Mouse (Mus musculus) liver, embryonic 14.5 days (tissue): Measurements from ENCODE around the gene Myrfl. TPM values are rescaled to one million over a fixed set of nuclear protein-coding genes. Genes with fewer than 3 reads are reported as not detected.

Source experiments
- ATAC-seq: fragments of 200-750 bp; cut with Nextera tagmentation; 2 replicates; pipeline ENCODE4 v1.8.0; 2017; ENCODE audit warnings: moderate number of reproducible peaks, mild to moderate bottlenecking, moderate library complexity; ENCODE audit not compliant: insufficient read depth
- DNase-seq, 3 experiments: peaks; one replicate each; pipeline ENCODE4 v3.0.0-alpha.2; 2012 to 2013; ENCODE audit warnings: low read depth in 3 of 3, low spot score in 3 of 3
- H3K27ac ChIP-seq: fragments of 300-500 bp; sonication (generic); 2 replicates; pipeline ENCODE4 v1.5.1; 2014; ENCODE audit warnings: moderate library complexity, mild to moderate bottlenecking, control low read depth, inconsistent platforms
- H3K27me3 ChIP-seq: fragments of 300-500 bp; sonication (generic); 2 replicates; pipeline ENCODE4 v1.6.1; 2014; ENCODE audit warnings: mild to moderate bottlenecking, low read length, moderate library complexity; ENCODE audit not compliant: control insufficient read depth, insufficient read depth
- H3K36me3 ChIP-seq: fragments of 300-500 bp; sonication (generic); replicated peaks from 2 replicates; pipeline ENCODE4 v1.6.1; 2014; ENCODE audit warnings: low read depth; ENCODE audit not compliant: control insufficient read depth, insufficient read depth
- H3K4me1 ChIP-seq, 2 experiments: fragments of 200-500 bp in 1 of 2; fragments of 300-500 bp in 1 of 2; sonication (generic) in 1 of 2; replicated peaks; 2 replicates each; pipeline ENCODE4 v1.6.1; 2012 to 2014; ENCODE audit warnings: antibody characterized with exemption in 1 of 2, inconsistent platforms in 1 of 2, low read length in 1 of 2; ENCODE audit not compliant: control insufficient read depth in 2 of 2, insufficient read depth in 2 of 2
- H3K4me2 ChIP-seq: fragments of 300-500 bp; sonication (generic); 2 replicates; pipeline ENCODE4 v1.6.1; 2014; ENCODE audit warnings: low read depth, mild to moderate bottlenecking, control low read depth, moderate library complexity
- H3K4me3 ChIP-seq, 2 experiments: fragments of 200-500 bp in 1 of 2; fragments of 300-500 bp in 1 of 2; sonication (generic) in 1 of 2; 2 replicates each; pipeline ENCODE4 v1.5.1; 2012 to 2014; ENCODE audit warnings: low read depth in 2 of 2, low read length in 2 of 2, mild to moderate bottlenecking in 2 of 2, control low read depth in 1 of 2, inconsistent platforms in 1 of 2, moderate library complexity in 1 of 2; ENCODE audit not compliant: insufficient read depth in 1 of 2
- H3K9ac ChIP-seq: fragments of 300-500 bp; sonication (generic); replicated peaks from 2 replicates; pipeline ENCODE4 v1.6.1; 2014; ENCODE audit warnings: mild to moderate bottlenecking, control low read depth, moderate library complexity
- H3K9me3 ChIP-seq: fragments of 300-500 bp; sonication (generic); 2 replicates; pipeline ENCODE4 v1.6.1; 2016; ENCODE audit warnings: low read length, mixed read lengths; ENCODE audit not compliant: control insufficient read depth
- CTCF ChIP-seq: IDR thresholded peaks from 2 replicates; pipeline ENCODE4 v1.5.1; 2016; ENCODE audit warnings: antibody characterized with exemption, low read depth, control low read depth
- EP300 ChIP-seq: IDR thresholded peaks from 2 replicates; pipeline ENCODE4 v1.6.1; 2016; ENCODE audit warnings: antibody characterized with exemption, low read depth
- WGBS: fragments of 180-500 bp; shearing (Covaris S2); extraction: QIAGEN DNeasy Blood & Tissue Kit; methylation state at CpG from one replicate; pipeline ENCODE4 v1.1.7; 2014; ENCODE audit not compliant: insufficient replicate concordance; 5-methylcytosine and 5-hydroxymethylcytosine counted together
- polyA plus RNA-seq, 2 experiments: library from polyadenylated mRNA; depleted of rRNA in 1 of 2; stranded (reverse) in 1 of 2; unstranded in 1 of 2; fragments of >200 nt; fragmentation: Nextera tagmentation in 1 of 2; extraction: Ambion mirVana in 1 of 2; gene quantifications; 2 replicates each; pipeline versions ENCODE4 v1.2.1 to v1.2.3; 2012 to 2014

Myrfl gene
- polyA plus RNA-seq, 2 experiments: not detected

DNA sequence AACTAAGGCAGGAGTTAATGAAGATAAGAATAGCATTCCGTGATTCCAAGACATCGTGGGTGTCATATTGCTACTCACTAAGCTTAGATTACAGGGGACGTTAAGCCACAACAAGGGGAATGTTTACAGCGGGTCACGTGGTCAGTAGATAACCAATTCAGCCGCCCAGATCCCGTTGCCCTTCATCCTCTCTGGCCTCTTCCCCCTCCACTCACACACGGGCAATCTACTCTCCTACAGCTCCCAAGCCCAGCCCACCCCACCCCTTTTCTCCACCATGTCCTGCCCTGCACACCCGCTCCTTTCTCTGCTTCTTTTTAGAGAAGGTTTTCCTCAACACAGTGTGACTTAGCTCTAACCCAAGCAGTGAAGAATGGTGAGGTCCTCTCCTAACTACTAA, 87.3 kb downstream of the Myrfl start:
- no peak for TF ChIP-seq CTCF
- TF ChIP-seq EP300: no peak
- Histone ChIP-seq H3K36me3 (no peaks in the 10 kb centered on the region), H3K4me3 (no peak overlapping the region), H3K9ac (no peak overlapping the region), H3K27me3 (no peaks in the 10 kb centered on the region), H3K4me1 (no peaks in the 10 kb centered on the region), H3K27ac (no peak overlapping the region), H3K4me2 (no peak overlapping the region), H3K9me3 (no peaks in the 10 kb centered on the region)
- DNase-seq: no peak
- no peak for ATAC-seq
- 49% methylated on average over 9 of the region's 9 CpGs for WGBS

DNA sequence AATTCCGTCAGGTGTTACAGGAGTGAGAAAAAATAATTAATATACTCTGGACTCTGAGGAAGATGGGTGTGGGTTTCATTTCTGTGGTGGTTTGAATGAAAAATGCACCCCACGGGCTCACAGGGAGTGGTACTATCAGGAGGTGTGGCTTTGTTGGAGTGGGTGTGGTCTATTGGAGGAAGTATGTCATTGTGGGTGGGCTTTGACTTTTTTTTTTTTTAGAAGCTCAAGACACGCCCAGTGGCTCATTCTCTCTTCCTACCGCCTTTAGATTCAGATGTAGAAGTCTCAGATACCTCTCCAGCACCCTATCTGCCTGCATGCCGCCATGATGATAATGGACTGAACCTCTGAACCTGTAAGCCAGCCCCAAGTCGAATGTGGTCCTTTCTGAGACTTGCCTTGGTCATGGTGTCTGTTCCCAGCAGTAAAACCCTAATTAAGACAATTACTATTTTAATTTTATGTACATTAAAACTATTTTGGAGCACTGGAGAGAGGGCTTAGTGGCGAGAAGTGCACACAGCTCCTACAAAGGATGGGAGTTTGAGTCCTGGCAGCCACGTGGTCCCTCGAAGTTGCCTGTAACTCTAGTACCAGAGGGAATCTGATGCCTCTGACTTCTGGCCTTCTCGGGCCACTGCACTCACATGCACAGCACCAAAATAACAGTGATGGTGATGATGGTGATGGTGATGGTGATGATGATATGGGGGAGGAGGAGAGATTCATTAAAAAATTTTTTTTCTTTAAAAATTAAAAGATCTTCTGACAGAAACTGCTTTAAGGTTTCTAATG, 88.0 kb downstream of the Myrfl start:
- no peak overlapping the region for H3K4me2 ChIP-seq
- TF ChIP-seq EP300 (no peak), CTCF (no peak)
- ATAC-seq (no peak), DNase-seq (no peak)
- H3K36me3 ChIP-seq: no peaks in the 10 kb centered on the region
- H3K27me3 ChIP-seq: no peaks in the 10 kb centered on the region
- no peak overlapping the region for H3K4me3 ChIP-seq
- no peak overlapping the region for H3K9ac ChIP-seq
- no peaks in the 10 kb centered on the region for H3K4me1 ChIP-seq
- no peaks in the 10 kb centered on the region for H3K9me3 ChIP-seq
- no peak overlapping the region for H3K27ac ChIP-seq
- WGBS: 62% methylated on average over 10 of the region's 10 CpGs

DNA sequence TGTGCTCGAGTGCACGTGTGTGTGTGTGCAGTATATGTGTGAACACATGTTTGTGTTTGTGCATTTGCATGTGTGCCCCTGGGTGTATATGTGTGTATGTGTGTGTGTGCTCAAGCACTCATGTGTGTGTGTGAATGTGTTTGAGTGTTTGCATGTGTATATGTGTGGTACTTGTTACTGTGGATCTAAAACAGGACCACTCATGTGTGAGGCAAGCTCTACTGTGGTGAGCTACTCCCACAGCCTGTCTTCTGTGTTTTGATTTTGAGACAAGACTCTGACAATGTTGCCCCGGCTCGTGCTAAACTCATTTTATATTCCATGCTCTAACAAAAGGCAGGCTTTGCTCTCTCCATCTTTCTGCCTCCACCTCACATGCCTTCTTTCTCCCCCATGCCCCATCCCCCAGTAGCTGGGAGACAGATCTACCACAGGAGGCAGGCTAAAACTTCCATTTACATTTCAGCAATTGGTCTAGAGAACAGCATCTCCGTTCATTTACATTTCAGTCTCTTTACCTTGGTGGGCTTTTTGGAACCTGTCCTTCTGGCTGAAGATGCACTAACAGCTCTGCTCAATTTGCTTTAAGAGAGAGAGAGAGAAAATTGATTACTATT, 94.4 kb downstream of the Myrfl start:
- Histone ChIP-seq H3K27ac (no peak overlapping the region), H3K4me2 (no peak overlapping the region), H3K4me1 (no peaks in the 10 kb centered on the region), H3K9me3 (no peaks in the 10 kb centered on the region), H3K27me3 (no peaks in the 10 kb centered on the region), H3K4me3 (no peak overlapping the region), H3K9ac (no peak overlapping the region), H3K36me3 (no peaks in the 10 kb centered on the region)
- DNase-seq (no peak), ATAC-seq (no peak)
- 45% methylated on average over 5 of the region's 5 CpGs for WGBS
- no peak for TF ChIP-seq EP300
- no peak for TF ChIP-seq CTCF

DNA sequence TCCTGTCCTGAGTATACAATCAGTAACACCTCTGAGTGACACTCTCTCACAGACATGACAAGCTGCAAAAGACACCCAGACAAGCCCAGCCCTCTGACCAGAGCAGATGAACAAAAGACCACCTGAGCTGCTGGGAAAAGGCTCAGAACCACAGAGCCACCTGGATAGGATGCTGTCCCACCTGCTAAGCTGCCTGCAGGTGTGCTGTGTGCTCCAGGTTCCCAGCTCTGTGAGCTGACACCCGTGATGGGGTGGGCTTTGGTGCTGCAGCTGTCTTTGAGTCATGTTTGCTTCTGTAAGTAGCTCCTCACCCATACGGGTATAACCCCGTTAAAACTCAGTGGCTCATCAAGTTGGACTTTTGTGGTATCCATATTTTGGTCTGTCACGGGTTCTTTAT, 95.4 kb downstream of the Myrfl start:
- TF ChIP-seq EP300 (no peak), CTCF (no peak)
- WGBS: 40% methylated on average over 4 of the region's 4 CpGs
- Histone ChIP-seq H3K4me1 (no peaks in the 10 kb centered on the region), H3K4me2 (no peak overlapping the region), H3K36me3 (no peaks in the 10 kb centered on the region), H3K27me3 (no peaks in the 10 kb centered on the region), H3K9ac (no peak overlapping the region), H3K27ac (no peak overlapping the region), H3K4me3 (no peak overlapping the region), H3K9me3 (no peaks in the 10 kb centered on the region)
- DNase-seq (no peak), ATAC-seq (no peak)

DNA sequence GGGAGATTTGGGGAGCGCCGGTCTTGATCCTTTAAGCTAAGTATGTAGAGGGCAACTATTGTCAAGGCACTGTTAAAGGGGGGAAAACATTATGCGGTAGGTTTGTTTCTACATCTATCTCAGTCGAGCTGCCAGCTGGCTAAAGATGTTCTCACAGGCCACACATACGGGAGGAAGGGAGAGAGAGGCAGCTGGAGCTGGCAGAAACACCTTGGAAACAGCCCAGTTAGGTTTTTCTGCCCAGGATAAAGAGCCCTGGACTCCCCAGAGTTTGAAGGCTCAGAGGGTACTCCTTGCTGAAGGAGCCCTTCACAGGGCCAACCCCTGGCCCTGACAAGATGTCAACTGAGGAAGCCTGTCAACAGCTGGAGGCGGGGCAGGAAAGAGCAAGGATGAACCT, 100.7 kb downstream of the Myrfl start:
- H3K27ac ChIP-seq: no peak overlapping the region
- no peak overlapping the region for H3K4me2 ChIP-seq
- no peak for ATAC-seq
- DNase-seq: no peak
- no peak overlapping the region for H3K4me3 ChIP-seq
- no peaks in the 10 kb centered on the region for H3K9me3 ChIP-seq
- no peak overlapping the region for H3K9ac ChIP-seq
- no peak for TF ChIP-seq CTCF
- no peaks in the 10 kb centered on the region for H3K27me3 ChIP-seq
- 49% methylated on average over 6 of the region's 6 CpGs for WGBS
- H3K36me3 ChIP-seq: no peaks in the 10 kb centered on the region
- H3K4me1 ChIP-seq: no peaks in the 10 kb centered on the region
